Mouse (Mus musculus) spleen, adult 10 weeks (tissue): ENCODE measurements around the gene Mroh2b. TPM values are rescaled to one million over a fixed set of nuclear protein-coding genes. Genes with fewer than 3 reads are reported as not detected.

Experiments used
- polyA plus RNA-seq: library from polyadenylated mRNA; stranded (reverse); fragments of 350-450 nt; fragmentation: Illumina TruSeq; extraction: RNeasy Lipid Tissue Mini Kit (QIAGEN cat#74804); gene quantifications from one replicate; pipeline ENCODE4 v1.2.3, GENCODE M21; 2015; ENCODE audit warnings: low replicate concordance; ENCODE audit not compliant: insufficient read depth

Mroh2b gene
- not detected for polyA plus RNA-seq

DNA sequence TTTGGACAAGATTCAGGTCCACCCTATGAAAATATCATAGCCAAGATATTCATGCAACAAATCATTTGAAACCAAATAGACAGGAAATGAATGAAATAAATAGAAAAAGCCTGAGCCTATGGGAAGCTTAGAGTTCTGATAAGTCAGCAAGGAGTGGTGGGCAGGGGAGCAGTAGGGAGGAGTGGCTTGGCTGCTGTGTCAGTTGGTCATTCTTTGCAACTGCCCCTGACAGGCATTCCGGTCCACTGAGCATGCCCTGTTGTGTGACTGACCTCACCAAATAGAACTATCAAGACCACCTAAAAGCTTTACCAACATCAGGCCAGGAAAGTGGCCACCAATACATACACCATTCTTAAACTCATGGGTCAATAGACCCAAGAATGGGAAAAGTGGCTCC lies at the start of gene Mroh2b:
Mroh2b (plus strand) TSS at position 301 of the 400 bp plus-strand sequence.

Other genes starting within 250 kb of the Mroh2b start
- gene C6, start 171.6 kb upstream of the Mroh2b start, polyA plus RNA-seq = 33.3 TPM
- 1.2 TPM for gene C7, start 165.0 kb downstream of the Mroh2b start, polyA plus RNA-seq
- gene Card6, start 209.8 kb downstream of the Mroh2b start, polyA plus RNA-seq = 71.8 TPM
- gene Rpl37, start 217.9 kb downstream of the Mroh2b start, polyA plus RNA-seq = 849 TPM
- gene Prkaa1, start 245.1 kb downstream of the Mroh2b start, polyA plus RNA-seq = 35.0 TPM